Mouse (Mus musculus): ENCODE results near the gene Ceacam16.
A peak's percentile ranks its signal among the peaks of the same experiment; 100 is the strongest.

Gene Ceacam16

GRCm38 (mm10) chr7:19816224-19816771 is 44.8 kb downstream of the Ceacam16 start:
- peak; percentile 99 for DNase-seq (ENCODE audit: low read depth)

- DNase-seq (ENCODE audit: low read depth), result no peak
Observed at GRCm38 (mm10) chr7:19815296-19816223, 45.5 kb downstream of the Ceacam16 start.

GRCm38 (mm10) chr7:19813579-19814122 is 47.4 kb downstream of the Ceacam16 start:
- DNase-seq (ENCODE audit: low read depth), result no peak

DNA sequence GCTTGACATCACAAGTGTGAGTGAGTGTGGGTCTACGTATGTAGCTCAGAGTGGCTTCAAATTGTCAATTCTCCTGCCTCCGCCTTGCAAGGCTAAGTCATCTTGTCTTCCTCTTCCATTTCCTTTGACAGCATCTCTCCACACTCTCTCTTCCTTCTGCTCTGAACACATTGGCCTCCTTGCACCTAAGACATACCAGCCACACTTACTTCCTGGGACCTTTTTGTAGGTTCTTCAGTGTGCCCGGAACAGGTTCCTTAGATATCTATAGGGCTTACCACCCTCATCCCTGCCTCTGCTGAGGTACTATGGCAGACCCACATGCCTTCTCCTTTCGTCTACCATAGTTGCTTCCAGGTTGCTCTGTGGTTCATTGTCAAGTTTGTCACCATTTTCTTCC is 47.9 kb downstream of the Ceacam16 start:
- DNase-seq (ENCODE audit: low read depth), result no peak

DNA sequence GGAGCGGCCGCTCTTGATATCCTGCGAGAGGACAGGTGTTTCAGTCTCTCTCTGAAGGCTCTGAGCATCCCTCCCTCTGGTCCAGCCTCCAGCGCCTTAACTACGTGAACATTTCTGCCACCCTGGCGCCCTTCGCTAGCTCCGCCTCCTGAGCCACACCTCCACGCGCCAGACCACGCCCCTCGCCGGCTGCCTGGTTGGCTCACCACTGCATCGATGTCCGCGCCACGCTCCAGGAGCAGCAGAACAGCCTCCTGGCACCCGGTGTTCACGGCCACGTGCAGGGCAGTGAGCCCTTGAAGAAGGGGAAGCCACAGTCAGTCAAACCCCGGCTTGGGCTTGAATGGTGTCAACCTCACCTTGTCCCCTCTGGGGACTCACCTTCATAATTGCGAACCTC is 50.0 kb downstream of the Ceacam16 start:
- no peak for DNase-seq (ENCODE audit: low read depth)

- no peak for DNase-seq (ENCODE audit: low read depth)
Observed at GRCm38 (mm10) chr7:19809369-19809768, 51.7 kb downstream of the Ceacam16 start.

DNA sequence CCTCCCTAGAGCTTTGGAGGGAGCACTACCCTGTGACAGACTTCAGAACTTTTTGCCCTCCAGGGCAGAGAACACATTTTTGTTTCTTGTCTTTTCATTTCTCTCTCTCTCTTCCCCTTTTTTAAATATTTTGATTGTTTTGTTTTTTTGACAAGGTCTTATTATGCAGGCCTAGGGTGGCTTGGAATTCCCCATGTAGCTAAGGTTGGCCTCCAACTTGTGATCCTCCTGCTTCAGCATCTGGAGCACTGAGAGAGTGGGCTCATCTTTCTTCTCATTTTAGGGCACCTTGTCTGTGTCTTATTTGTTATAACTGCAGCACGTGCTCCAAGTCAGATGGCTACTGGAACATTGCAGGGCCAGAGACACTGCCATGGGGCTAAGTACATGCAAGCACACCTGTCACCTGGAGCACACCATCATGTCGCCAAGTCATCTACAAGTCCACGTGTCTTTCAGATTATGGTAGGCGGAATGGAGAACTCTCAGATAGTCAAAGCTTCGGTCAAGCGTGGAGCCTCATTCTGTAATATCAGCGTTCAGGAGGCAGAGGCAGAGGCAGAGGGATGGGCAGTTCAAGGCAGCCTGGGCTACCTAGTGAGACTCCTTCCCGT is 54.6 kb downstream of the Ceacam16 start:
- no peak for DNase-seq (ENCODE audit: low read depth)

DNA sequence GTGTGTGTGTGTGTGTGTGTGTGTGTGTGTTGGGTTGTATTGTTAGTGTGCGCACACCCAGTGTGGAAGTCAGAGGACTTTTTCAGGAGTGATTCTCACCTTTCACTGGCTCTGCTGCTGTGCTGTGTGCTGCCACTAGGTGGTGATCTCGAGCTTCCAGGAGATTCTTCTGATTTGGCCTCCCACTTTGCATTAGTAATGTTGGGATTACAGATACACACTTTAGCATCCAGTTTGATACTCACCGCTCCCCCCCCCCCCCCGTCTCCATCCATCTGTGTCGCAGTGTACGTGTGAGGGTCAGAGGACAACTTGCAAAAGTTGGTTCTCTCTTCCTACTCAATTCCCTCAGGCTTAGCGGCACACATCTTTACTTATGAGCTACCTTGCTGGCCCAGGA is 58.1 kb downstream of the Ceacam16 start:
- DNase-seq (ENCODE audit: low read depth), result peak; percentile 89
